Mouse (Mus musculus) heart, postnatal 0 days (tissue): ENCODE results near the gene Pcmt1.

ENCODE experiments used
- CTCF ChIP-seq: IDR thresholded peaks from 2 replicates; pipeline ENCODE4 v1.5.1; 2016; ENCODE audit warnings: antibody characterized with exemption, control low read depth, low read depth
- EP300 ChIP-seq: IDR thresholded peaks from 2 replicates; pipeline ENCODE4 v1.6.1; 2016; ENCODE audit warnings: antibody characterized with exemption, low read depth

- TF ChIP-seq CTCF: no peak
- no peak for TF ChIP-seq EP300
Measured at GRCm38 (mm10) chr10:7614834-7615233, 66.1 kb downstream of the Pcmt1 start.
